Mouse (Mus musculus) liver, adult 2 months (tissue): ENCODE results near the gene Vasp. TPM values are rescaled to one million over a fixed set of nuclear protein-coding genes. Genes with fewer than 3 reads are reported as not detected.

Source experiments
- DNase-seq: peaks from one replicate; pipeline ENCODE4 v3.0.0-alpha.2; 2011; ENCODE audit warnings: low read depth, low spot score; ENCODE audit errors: extremely low read depth
- H3K27ac ChIP-seq: fragments of 200-500 bp; replicated peaks from 2 replicates; pipeline ENCODE4 v1.5.1; 2012; ENCODE audit warnings: low read depth, mild to moderate bottlenecking, control low read depth, inconsistent platforms, low read length; ENCODE audit not compliant: insufficient read depth
- H3K27me3 ChIP-seq: fragments of 200-500 bp; 2 replicates; pipeline ENCODE4 v1.6.1; 2012; ENCODE audit warnings: mild to moderate bottlenecking, moderate library complexity, low read length, inconsistent platforms; ENCODE audit not compliant: control insufficient read depth, insufficient read depth
- H3K36me3 ChIP-seq: fragments of 200-500 bp; 2 replicates; pipeline ENCODE4 v1.6.1; 2012; ENCODE audit warnings: low read length, inconsistent platforms; ENCODE audit not compliant: control insufficient read depth, insufficient read depth
- H3K4me1 ChIP-seq: fragments of 200-500 bp; 2 replicates; pipeline ENCODE4 v1.6.1; 2011; ENCODE audit warnings: low read length; ENCODE audit not compliant: control insufficient read depth, insufficient read depth
- H3K4me3 ChIP-seq: fragments of 200-500 bp; 2 replicates; pipeline ENCODE4 v1.5.1; 2011; ENCODE audit warnings: low read depth, mild to moderate bottlenecking, control low read depth, low read length, moderate library complexity; ENCODE audit not compliant: insufficient read depth
- H3K79me2 ChIP-seq: fragments of 200-500 bp; 2 replicates; pipeline ENCODE4 v1.6.1; 2012; ENCODE audit warnings: inconsistent platforms, mild to moderate bottlenecking, low read length, moderate library complexity; ENCODE audit not compliant: control insufficient read depth, insufficient read depth
- H3K9ac ChIP-seq: fragments of 200-500 bp; 2 replicates; pipeline ENCODE4 v1.6.1; 2012; ENCODE audit warnings: low read depth, mild to moderate bottlenecking, control low read depth, inconsistent platforms, low read length
- CTCF ChIP-seq: fragments of 200-500 bp; IDR thresholded peaks from 2 replicates; pipeline ENCODE4 v1.5.1; 2011; ENCODE audit warnings: low read depth, low read length, control low read depth
- POLR2A ChIP-seq: fragments of 200-500 bp; IDR thresholded peaks from 2 replicates; pipeline ENCODE4 v1.6.1; 2011; ENCODE audit warnings: low read length, control low read depth; ENCODE audit not compliant: insufficient read depth; ENCODE audit errors: extremely low read depth
- WGBS: fragments of 180-500 bp; shearing (Covaris S2); methylation state at CpG from one replicate; pipeline ENCODE4 v1.1.7; 2018; 5-methylcytosine and 5-hydroxymethylcytosine counted together
- polyA plus RNA-seq: library from polyadenylated mRNA; depleted of rRNA; stranded (reverse); fragments of >200 nt; gene quantifications from 2 replicates; pipeline ENCODE4 v1.2.3, GENCODE M21; 2012
- total RNA-seq: library from RNA; depleted of rRNA; stranded (reverse); fragments of >200 nt; gene quantifications from 2 replicates; pipeline ENCODE4 v1.2.3, GENCODE M21; 2014

Gene Vasp
- total and polyA plus RNA-seq, 2 experiments, result 6.3 to 37.1 TPM

DNA sequence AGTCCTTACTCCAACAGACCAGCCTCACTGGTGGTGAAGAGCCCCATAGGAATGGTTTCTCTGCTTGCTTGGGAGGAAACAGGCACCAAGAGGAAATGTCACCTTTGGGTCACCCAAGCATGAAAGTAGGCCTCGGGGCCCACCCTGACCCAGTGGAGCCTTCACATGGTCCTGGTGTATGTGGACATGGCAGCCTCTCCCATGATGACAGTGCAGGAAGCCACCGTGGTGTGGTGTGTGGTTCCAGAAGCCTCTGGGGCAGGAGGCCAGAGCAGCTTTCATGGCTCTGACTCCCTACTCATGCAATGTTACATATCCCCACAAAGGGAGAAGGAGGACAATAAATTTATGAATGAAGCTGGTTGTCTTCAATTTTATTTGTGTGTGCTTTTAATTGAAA, 24.1 kb downstream of the Vasp start:
- H3K79me2 ChIP-seq, result no peaks in the 10 kb centered on the region; the same call in 1 of the 2 replicates
- H3K9ac ChIP-seq, result no peak overlapping the region
- H3K27me3 ChIP-seq, result no peaks in the 10 kb centered on the region
- H3K36me3 ChIP-seq, result peaks cover 6% of the 10 kb centered on the region
- H3K4me3 ChIP-seq, result no peak overlapping the region
- WGBS, result 87% methylated on average over 2 of the region's 2 CpGs
- DNase-seq, result no peak
- TF ChIP-seq POLR2A (no peak), CTCF (no peak)
- H3K4me1 ChIP-seq, result no peaks in the 10 kb centered on the region
- H3K27ac ChIP-seq, result no peak overlapping the region

DNA sequence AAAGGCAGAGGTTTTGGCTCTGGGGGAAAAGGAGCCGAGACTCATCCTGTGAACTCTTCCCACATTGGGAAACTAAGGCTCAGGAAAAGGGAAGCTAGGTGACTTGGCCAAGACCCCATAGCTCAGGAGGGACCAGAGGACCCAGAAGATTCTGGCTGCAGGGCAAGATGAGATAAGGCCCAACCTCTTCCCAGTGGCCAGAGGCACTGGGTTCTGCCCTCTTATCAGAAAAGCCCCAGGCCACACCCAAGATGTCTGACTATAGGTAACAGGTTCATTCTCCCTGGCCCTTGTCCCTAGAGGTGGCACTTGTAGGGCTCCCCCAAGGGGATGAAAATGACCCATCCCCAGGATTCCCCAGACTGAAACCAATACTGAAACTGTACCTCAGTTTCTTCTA, 24.8 kb downstream of the Vasp start:
- Histone ChIP-seq H3K36me3 (peaks cover 6% of the 10 kb centered on the region), H3K9ac (no peak overlapping the region), H3K27me3 (no peaks in the 10 kb centered on the region), H3K4me3 (no peak overlapping the region), H3K4me1 (no peaks in the 10 kb centered on the region), H3K27ac (no peak overlapping the region), H3K79me2 (no peaks in the 10 kb centered on the region; the same call in 1 of the 2 replicates)
- no peak for DNase-seq
- WGBS, result 100% methylated on average over 1 of the region's 1 CpGs
- TF ChIP-seq POLR2A, result no peak
- no peak for TF ChIP-seq CTCF

DNA sequence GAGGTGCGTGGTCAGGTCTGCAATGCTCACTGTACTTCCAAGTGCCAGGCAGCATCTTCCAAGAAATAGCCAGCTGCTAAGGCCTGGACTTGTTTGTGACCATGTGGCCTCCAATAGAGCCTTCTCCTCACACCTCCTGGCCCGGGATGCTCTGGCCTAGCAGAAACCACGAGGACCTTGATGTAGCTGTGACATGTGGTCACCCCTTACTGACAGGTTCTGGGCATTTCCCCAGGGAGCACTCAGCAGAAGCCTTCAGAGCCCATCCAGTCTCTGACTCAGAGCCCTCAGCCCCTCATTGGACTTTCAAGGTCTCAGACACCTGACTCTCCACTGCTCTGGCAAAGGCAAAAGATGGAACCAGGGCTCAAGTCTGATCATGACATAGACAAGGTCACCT, 26.5 kb downstream of the Vasp start:
- H3K27ac ChIP-seq, result no peak overlapping the region
- H3K27me3 ChIP-seq, result no peaks in the 10 kb centered on the region
- no peak overlapping the region for H3K9ac ChIP-seq
- DNase-seq, result no peak
- H3K79me2 ChIP-seq, result peaks cover 8% of the 10 kb centered on the region; the same call in 1 of the 2 replicates
- peaks cover 6% of the 10 kb centered on the region for H3K36me3 ChIP-seq
- WGBS, result 87% methylated on average over 3 of the region's 3 CpGs
- H3K4me1 ChIP-seq, result no peaks in the 10 kb centered on the region
- H3K4me3 ChIP-seq, result no peak overlapping the region
- TF ChIP-seq CTCF (no peak), POLR2A (no peak)

DNA sequence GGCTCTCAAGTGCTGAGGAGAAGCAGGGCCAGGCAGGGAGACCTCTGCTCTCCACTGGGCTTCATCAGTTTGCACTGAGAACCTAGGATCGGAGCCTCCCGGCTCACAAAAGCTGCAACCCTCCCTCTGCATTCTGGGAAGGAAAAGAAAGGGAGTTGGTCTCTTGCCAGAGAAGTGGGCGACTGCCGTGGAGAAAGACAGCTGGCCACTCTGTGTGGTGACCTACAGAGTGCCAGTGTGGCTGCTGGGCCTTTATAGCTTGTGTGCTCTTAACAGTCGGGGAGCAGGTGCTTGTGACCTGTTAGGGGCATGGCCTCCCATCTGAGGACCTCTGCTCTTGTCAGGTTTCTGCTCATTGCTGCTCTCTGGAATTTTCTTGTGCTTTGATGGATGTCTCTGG, 27.8 kb downstream of the Vasp start:
- WGBS, result 55% methylated on average over 5 of the region's 5 CpGs
- no peak for TF ChIP-seq CTCF
- TF ChIP-seq POLR2A, result no peak
- peaks cover 16% of the 10 kb centered on the region; the same call in 1 of the 2 replicates for H3K79me2 ChIP-seq
- no peak overlapping the region for H3K4me3 ChIP-seq
- DNase-seq, result no peak
- H3K27me3 ChIP-seq, result no peaks in the 10 kb centered on the region
- peaks cover 6% of the 10 kb centered on the region for H3K36me3 ChIP-seq
- no peaks in the 10 kb centered on the region for H3K4me1 ChIP-seq
- H3K9ac ChIP-seq, result no peak overlapping the region
- no peak overlapping the region for H3K27ac ChIP-seq

DNA sequence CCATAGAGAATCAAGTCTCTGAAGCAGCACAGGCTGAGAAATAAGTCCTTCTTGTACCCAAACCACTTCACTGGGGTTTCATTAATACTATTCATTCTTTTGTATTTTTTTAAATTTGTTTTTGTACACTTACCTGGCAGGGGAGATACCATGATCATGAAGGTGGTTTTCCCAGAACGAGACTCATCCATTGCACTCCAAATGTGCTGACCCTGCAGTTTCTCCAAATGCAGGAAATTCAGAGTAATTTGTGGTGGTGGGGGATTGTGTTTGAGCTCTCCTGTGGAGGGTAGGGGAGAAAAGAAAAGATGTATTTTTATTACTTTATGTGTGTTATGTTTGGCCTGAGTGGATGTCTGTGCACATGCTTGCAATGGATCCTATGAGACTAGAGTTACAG, 29.6 kb downstream of the Vasp start:
- TF ChIP-seq POLR2A (no peak), CTCF (no peak)
- peaks cover 24% of the 10 kb centered on the region; the same call in 1 of the 2 replicates for H3K79me2 ChIP-seq
- H3K4me3 ChIP-seq, result no peak overlapping the region
- peaks cover 6% of the 10 kb centered on the region for H3K36me3 ChIP-seq
- no peak overlapping the region for H3K27ac ChIP-seq
- WGBS, result 84% methylated on average over 1 of the region's 1 CpGs
- no peaks in the 10 kb centered on the region for H3K4me1 ChIP-seq
- DNase-seq, result no peak
- no peaks in the 10 kb centered on the region for H3K27me3 ChIP-seq
- H3K9ac ChIP-seq, result no peak overlapping the region

DNA sequence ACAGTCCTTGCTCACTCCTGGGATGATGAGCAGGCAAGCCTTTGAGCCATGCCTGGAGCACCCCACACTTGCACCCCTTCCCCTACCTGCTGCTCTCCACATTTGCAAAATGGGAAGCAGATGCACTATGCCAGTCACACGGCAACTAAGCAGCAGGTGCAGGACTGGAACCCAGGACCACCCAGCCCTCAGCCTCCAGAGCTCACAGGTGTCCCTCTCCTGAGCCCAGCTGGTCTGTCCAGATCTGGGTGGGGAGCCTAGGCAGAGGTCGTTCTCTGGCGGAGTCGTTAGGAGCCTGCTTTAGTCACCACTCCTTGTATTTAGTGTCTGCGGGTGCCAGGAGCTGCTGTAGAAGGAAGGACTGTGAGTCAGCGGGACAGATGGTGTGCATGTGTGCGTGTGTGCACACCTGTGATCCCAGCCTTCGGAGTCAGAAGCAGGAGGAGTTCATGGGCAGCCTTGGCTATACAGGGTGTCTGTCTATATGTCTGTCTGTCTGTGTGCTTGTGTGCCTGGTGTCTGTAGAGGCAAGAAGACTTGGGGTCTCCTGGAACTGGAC, 30.6 kb downstream of the Vasp start:
- Histone ChIP-seq H3K4me1 (peaks cover 8% of the 10 kb centered on the region), H3K4me3 (no peak overlapping the region), H3K9ac (no peak overlapping the region), H3K36me3 (peaks cover 5% of the 10 kb centered on the region), H3K27me3 (no peaks in the 10 kb centered on the region), H3K27ac (no peak overlapping the region), H3K79me2 (peaks cover 25% of the 10 kb centered on the region; the same call in 1 of the 2 replicates)
- TF ChIP-seq POLR2A, result no peak
- WGBS, result 98% methylated on average over 8 of the region's 8 CpGs
- DNase-seq, result no peak
